ENCODE assay signal across 15 mouse cellular contexts in the genomic region with DNA sequence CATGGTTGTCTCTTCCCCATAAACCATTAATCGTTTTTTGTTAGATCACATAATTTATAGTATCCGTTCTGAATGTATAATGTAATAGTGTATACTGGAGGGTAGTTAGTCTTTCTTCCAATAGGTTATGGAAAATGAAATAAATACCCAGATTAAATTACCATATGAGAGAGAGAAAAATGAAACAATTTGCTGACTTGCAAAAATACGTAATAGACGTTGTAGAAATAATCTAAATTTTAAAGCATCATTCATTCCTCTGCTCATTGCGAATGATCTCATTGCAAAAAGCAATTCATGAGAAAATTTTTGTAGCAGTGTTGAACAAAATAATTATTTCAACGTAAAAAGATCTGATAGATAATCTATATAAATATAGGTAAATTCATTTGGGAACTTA.
"Had no signal": no experiment of that assay in that cellular context is flagged by ENCODE, and none has a peak within 500 bp of the region (broad histone marks: within the 10 kb centered on the region; RNA-seq: fewer than 3 reads in every experiment).

No protein-coding gene starts in this region.

- DNase-seq: right cerebral cortex, adult 18-20 months; right cerebral cortex, postnatal 14 days; right cerebral cortex, postnatal 25 days; right cerebral cortex, postnatal 4 days; spleen, adult 18-20 months; thymus, adult 18-20 months; thymus, adult 2 months; thymus, postnatal 14 days; thymus, postnatal 25 days; thymus, postnatal 36 days; thymus, postnatal 4 days had no signal

- H3K4me3 ChIP-seq: neural tube, embryonic 13.5 days; neural tube, embryonic 15.5 days; stomach, embryonic 15.5 days had no signal

- H3K9me3 ChIP-seq: neural tube, embryonic 13.5 days; neural tube, embryonic 15.5 days; stomach, embryonic 15.5 days had no signal

- H3K4me2 ChIP-seq: neural tube, embryonic 13.5 days; neural tube, embryonic 15.5 days; stomach, embryonic 15.5 days had no signal

- H3K4me1 ChIP-seq: stomach, embryonic 15.5 days had no signal

- H3K27me3 ChIP-seq: stomach, embryonic 15.5 days had no signal

- H3K36me3 ChIP-seq: neural tube, embryonic 13.5 days; neural tube, embryonic 15.5 days; stomach, embryonic 15.5 days had no signal

- H3K27ac ChIP-seq: neural tube, embryonic 13.5 days; neural tube, embryonic 15.5 days; stomach, embryonic 15.5 days; stomach, postnatal 0 days had no signal

- H3K9ac ChIP-seq: neural tube, embryonic 13.5 days; neural tube, embryonic 15.5 days; stomach, embryonic 15.5 days had no signal
